Mouse (Mus musculus): ENCODE data around the gene Btbd1.

Gene Btbd1

DNA sequence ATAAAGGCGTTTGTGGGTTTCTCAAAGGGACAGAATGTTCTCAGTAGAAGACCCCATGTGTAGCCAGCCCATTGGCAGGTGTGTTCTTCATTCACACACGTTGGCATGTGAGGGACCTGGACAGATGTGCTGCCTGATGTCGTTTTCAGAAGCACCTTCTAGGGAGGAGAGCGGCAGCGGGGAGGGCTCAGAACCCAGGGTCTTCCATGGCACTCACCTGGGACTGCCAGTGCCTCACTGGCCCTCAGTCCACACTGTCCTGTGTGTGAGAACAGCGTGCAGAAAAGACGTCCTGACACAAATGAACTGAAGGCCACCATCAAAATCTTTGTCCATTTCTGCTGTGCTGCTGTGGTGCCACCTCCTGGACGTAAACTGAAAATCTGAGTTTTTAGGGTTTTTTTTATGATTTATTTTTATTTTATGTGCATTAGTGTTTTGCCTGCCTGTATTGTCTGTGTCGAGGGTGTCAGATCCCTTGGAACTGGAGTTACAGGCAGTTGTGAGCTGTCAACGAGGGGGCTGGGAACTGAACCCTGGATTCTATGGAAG, 51.5 kb downstream of the Btbd1 start:
- no peak for DNase-seq (ENCODE audit: low spot score)

DNA sequence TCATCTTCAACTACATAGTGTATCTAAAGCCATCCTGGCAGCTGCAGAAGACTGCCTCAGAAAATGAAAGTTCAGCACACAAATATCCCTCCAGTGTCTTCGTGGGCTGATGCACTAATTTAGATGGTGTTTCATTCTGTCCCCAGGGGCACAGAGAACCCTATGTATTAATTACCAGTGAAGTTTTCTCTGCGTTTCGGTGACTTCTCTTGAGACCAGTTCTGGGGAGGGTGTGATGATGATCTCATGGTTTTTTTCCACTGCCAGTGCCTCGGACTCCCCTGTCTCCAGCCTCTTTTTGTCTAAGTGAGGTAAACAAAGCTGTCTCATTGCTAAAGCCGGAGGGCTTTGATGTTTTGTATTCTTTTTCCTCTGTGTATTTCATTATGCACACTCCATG, 53.9 kb downstream of the Btbd1 start:
- no peak for DNase-seq (ENCODE audit: low spot score)

DNA sequence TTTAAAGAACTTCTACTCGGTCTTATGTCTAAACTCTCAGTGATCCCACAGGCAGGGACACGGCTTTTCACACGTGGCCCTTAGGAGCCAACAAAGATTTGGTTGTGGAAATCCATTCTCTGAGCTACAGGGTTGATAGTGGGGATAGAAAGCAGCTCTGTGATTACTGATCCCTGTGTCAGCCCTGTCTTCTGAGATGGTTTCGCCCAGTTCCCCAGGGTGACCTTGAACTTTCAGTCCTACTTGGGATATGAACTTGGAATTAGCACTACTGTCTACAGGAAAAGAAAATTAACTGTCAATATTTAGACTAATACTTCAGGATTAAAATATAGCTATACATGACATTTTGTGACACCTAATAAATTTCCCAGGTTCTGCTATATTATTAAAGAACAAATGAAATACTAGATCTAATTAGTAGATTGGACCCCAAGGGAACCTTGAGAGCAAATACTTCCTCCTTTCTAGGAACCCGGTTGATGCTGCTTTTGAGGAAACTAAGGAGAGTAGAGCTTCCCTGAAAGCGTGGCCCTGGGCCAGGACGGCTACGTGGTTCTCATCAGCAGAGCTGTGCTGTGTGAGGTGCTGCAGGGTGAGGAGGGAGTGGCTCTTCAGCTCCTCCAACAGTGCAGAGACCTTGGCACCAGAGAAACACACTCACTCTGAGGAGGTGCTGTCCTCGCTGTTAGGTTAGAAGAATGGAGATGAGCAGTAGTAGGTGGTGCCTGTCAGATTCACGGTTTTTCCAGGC, 56.3 kb downstream of the Btbd1 start:
- DNase-seq (ENCODE audit: low spot score): no peak

DNA sequence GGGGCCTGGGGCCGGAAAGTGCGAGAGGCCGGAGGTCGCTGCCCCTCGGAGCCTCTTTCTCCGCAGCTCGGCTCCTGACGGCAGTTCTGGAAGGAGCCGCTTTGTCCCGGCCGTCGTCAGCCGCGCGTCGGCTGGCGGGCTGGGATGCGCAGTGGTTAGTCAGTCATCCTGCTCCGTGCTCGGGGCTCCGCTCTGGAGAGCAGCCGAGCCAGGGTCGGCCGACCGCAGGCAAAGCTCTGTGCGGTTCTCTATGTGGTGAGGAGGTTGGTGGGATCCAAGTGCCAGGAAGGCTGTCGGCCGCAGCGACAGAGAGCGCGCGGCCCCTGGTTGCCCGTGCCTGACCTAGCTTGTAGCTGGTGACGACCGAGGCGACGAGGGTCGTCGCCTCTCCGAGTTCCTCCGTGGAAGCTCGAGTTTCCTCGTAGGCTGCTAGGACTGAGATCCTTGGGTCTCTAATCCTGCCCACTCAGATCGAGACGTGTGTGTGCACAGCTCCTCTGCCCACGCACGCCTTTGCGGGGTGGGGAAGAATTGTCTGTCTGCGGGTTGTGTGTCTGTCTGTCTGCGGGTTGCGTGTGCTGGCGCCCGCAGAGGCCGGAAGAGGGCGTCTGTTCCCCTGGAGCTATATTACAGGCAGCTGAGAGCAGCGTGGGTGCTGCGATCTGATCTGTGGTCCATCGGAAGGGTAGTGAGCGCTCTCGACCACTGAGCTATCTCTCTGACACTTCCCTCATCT, 66.0 kb downstream of the Btbd1 start:
- DNase-seq (ENCODE audit: low spot score): no peak

DNA sequence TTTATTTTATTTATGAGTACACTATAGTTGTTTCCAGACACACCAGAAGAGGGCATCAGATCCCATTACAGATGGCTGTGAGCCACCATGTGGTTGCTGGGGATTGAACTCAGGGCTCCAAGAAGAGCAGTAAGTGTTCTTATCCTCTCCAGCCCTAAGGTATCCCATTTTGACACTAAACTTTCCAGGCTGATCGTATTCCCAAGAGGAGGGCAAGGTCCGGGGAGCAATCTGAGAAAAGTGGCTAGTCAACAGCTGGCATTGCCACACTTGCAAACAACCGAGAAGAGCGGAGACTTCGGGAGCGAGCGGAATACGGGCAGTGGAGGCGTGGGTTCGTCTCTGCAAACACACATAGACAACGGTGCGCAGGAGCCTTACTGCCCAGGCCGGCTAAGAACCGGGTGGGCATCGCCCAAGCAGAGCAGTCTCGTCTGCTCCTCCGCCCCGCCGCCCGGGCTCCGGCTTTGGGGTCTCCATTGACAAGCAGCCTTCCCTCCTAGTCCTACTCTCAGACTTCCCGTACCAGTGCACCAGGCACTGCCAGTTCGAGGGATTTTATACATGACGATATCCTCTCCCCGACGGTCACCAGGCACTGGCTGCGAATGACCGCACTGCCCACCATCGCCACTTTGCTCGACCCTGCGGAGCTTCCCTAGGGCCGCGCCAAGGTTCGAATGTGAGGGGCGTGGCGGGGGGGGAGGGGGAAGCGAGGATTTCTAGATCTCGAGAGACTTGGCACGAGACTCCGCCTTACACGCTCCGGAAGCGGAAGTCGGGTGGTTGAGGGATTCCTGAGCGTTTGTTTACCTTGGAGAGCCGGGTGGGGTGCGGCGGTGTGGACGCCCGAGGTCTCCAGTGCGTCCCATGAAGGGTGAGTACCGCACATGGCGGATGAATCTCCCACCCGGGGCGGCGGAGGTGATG, 66.8 kb downstream of the Btbd1 start, which contains the start of gene Ramac:
Gene Ramac (plus strand): TSS at position 746 of the 930 bp plus-strand sequence.
- DNase-seq (ENCODE audit: low spot score): peak; percentile 95

DNA sequence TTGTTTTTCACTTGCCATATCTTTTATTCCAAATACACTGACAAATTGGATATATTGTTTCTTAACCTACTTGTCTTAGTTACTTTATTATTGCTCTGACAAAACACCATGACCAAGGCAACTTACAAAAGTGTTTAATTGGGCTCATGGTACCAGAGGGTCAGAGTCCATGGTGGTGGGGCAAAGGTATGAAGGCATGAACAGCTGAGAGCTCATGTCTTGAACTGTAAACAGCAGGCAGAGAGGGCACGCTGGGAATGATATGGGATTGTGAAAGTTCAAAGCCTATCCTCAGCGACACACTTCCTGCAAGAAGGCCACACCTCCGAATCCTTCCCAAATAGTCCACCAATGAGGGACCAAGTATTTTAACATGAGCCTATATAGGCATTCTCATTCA, 81.3 kb downstream of the Btbd1 start:
- no peak for DNase-seq (ENCODE audit: low spot score)

DNA sequence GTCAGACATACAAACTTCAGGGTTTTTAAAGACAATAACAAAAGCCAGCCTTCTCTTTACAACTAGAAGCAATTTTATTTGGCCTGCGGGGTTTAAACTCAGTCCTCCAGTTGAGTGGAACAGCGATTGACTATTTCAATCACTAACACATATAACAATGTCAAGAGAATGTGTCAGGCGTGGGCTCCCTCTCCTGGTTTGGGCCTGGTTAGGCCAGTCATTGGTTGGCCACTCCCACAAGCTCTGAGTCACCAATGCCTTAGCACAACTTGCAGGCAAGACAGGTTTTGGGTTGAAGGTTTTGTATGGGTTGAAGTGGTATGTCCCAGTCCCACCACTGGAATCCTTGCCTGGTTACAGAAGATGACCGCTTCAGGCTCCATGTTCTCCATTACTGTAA, 85.1 kb downstream of the Btbd1 start:
- no peak for DNase-seq (ENCODE audit: low spot score)

Data from yolk sac, embryonic 10.5 days (tissue).